Mouse (Mus musculus) T-cell, adult 2 months (primary cell): ENCODE measurements at regions not wholly inside any gene's neighbourhood (a gene's known extent, or its start where the extent isn't known, plus 50 kb on each side); places are given as distances from the start of the nearest gene placed in this dataset.

Source experiments
- DNase-seq: peaks from one replicate; pipeline ENCODE4 v3.0.0; 2022; ENCODE audit warnings: low spot score

GRCm38 (mm10) chr3:52801446-52801845 lies 215.6 kb downstream of the Cog6 start:
- DNase-seq = no peak

GRCm38 (mm10) chr3:52800673-52801072 lies 216.4 kb downstream of the Cog6 start:
- DNase-seq = peak; percentile 49

GRCm38 (mm10) chr3:52797801-52798200 lies 219.2 kb downstream of the Cog6 start:
- peak; percentile 24 for DNase-seq

GRCm38 (mm10) chr3:52797164-52797563 lies 219.9 kb downstream of the Cog6 start:
- no peak for DNase-seq

- DNase-seq = no peak
These were observed 222.8 kb downstream of the Cog6 start for GRCm38 (mm10) chr3:52794218-52794617.

- no peak for DNase-seq
These were observed 224.2 kb downstream of the Cog6 start for GRCm38 (mm10) chr3:52792801-52793200.

GRCm38 (mm10) chr3:52792121-52792520 lies 224.9 kb downstream of the Cog6 start:
- no peak for DNase-seq

GRCm38 (mm10) chr3:52790942-52791341 lies 226.1 kb downstream of the Cog6 start:
- peak; percentile 22 for DNase-seq

- DNase-seq = no peak
These were observed 228.9 kb downstream of the Cog6 start for GRCm38 (mm10) chr3:52787964-52788760.

GRCm38 (mm10) chr3:52785595-52785994 lies 231.4 kb downstream of the Cog6 start:
- DNase-seq = no peak

GRCm38 (mm10) chr3:52784476-52784875 lies 232.6 kb downstream of the Cog6 start:
- DNase-seq = peak; percentile 28

GRCm38 (mm10) chr3:52782576-52782975 lies 234.5 kb downstream of the Cog6 start:
- DNase-seq = no peak

- DNase-seq = no peak
These were observed 235.5 kb downstream of the Cog6 start for GRCm38 (mm10) chr3:52781521-52781920.

- no peak for DNase-seq
These were observed 236.7 kb downstream of the Cog6 start for GRCm38 (mm10) chr3:52780356-52780755.

- no peak for DNase-seq
These were observed 241.2 kb downstream of the Cog6 start for GRCm38 (mm10) chr3:52775875-52776274.

- DNase-seq = no peak
These were observed 241.9 kb downstream of the Cog6 start for GRCm38 (mm10) chr3:52775156-52775555.

- no peak for DNase-seq
These were observed 242.3 kb downstream of the Cog6 start for GRCm38 (mm10) chr3:52774734-52775133.

GRCm38 (mm10) chr3:52767276-52767675 lies 249.8 kb downstream of the Cog6 start:
- DNase-seq = no peak

GRCm38 (mm10) chr3:52766841-52767240 lies 250.2 kb downstream of the Cog6 start:
- DNase-seq = no peak

GRCm38 (mm10) chr3:52764166-52764565 lies 252.9 kb downstream of the Cog6 start:
- no peak for DNase-seq

- no peak for DNase-seq
These were observed 253.4 kb downstream of the Cog6 start for GRCm38 (mm10) chr3:52763660-52764059.

- DNase-seq = no peak
These were observed 254.5 kb downstream of the Cog6 start for GRCm38 (mm10) chr3:52762549-52762948.

- no peak for DNase-seq
These were observed 257.2 kb downstream of the Cog6 start for GRCm38 (mm10) chr3:52759846-52760245.

GRCm38 (mm10) chr3:52758561-52758960 lies 258.5 kb downstream of the Cog6 start:
- peak; percentile 65 for DNase-seq
